Mouse (Mus musculus): Measurements from ENCODE around the gene Cept1.

The Cept1 gene

DNA sequence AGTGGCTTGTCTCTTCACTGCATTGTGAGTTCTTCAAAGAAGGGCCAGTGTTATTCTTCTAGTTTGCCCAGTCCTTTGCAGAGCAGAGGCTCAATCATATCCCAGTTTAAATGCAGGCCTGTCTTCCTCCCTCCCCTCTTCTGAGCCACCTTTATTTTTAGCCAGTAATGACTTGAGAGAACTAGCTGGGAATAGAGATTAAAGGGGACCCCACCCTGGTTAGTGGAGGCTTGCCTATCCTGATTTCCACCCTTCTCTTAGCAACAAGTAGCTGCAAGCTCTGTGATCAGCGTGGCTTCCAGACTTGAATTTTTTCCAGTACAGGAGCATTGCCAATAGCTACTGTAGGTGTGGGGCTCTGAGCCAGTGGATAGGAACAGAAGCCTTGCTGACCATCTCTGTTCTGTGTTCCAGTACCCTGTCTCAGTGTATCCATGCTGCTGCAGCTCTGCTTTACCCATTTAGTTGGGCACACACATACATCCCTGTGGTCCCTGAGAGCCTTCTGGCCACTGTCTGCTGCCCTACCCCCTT lies 53.1 kb downstream of the Cept1 start:
- DNase-seq (ENCODE audit: low read depth, low spot score): no peak

- no peak for DNase-seq (ENCODE audit: low read depth, low spot score)
Observed at GRCm38 (mm10) chr3:106493882-106494281, 53.7 kb downstream of the Cept1 start.

GRCm38 (mm10) chr3:106493202-106493601 lies 54.4 kb downstream of the Cept1 start:
- no peak for DNase-seq (ENCODE audit: low read depth, low spot score)

- no peak for DNase-seq (ENCODE audit: low read depth, low spot score)
Observed at GRCm38 (mm10) chr3:106492723-106493122, 54.9 kb downstream of the Cept1 start.

DNA sequence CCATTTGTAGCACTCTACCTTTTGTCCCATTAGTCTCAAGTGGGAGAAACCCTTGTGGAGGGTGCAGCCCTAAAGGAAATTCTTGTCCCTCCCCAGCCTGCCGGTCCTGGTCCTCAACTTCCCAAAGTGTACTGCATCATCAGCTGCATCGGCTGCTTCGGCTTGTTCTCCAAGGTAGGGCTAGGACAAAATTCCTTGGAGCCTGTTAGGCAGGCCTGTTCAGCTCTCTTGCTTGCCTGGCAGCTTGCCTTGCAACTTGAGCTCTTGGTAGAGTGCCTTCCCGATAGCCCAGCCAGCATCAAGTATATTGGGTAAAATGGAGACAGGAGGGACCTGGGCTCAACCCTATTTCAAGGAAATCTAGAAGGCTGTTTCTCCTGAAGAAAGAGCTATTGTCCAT lies 57.4 kb downstream of the Cept1 start:
- DNase-seq (ENCODE audit: low read depth, low spot score): no peak

- no peak for DNase-seq (ENCODE audit: low read depth, low spot score)
Observed at GRCm38 (mm10) chr3:106487551-106487950, 60.1 kb downstream of the Cept1 start.

DNA sequence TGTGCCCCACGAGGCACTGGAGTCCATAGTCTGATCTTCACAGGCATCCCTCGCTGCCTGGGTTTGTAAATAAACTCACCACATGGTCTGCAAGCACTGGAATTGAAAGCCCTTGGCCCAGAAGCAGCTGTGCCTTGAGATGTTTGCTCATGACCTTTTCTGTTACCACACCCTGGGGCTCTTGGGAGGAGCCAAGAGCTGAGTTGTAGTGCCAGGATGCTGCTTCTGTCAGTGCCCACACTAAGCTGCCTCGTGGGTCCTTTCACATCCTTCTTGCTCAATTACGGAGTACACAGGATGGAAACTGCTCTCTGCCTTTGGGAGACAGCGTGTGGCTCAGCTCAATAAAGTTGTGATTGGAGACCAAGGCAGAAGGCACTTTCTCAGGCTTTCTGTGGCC lies 61.8 kb downstream of the Cept1 start:
- DNase-seq (ENCODE audit: low read depth, low spot score): no peak

- DNase-seq (ENCODE audit: low read depth, low spot score): no peak
Observed at GRCm38 (mm10) chr3:106484861-106485260, 62.7 kb downstream of the Cept1 start.

GRCm38 (mm10) chr3:106483796-106484405 lies 63.7 kb downstream of the Cept1 start:
- peak; percentile 67 for DNase-seq (ENCODE audit: low read depth, low spot score)

- DNase-seq (ENCODE audit: low read depth, low spot score): no peak
Observed at GRCm38 (mm10) chr3:106483297-106483696, 64.3 kb downstream of the Cept1 start.

DNA sequence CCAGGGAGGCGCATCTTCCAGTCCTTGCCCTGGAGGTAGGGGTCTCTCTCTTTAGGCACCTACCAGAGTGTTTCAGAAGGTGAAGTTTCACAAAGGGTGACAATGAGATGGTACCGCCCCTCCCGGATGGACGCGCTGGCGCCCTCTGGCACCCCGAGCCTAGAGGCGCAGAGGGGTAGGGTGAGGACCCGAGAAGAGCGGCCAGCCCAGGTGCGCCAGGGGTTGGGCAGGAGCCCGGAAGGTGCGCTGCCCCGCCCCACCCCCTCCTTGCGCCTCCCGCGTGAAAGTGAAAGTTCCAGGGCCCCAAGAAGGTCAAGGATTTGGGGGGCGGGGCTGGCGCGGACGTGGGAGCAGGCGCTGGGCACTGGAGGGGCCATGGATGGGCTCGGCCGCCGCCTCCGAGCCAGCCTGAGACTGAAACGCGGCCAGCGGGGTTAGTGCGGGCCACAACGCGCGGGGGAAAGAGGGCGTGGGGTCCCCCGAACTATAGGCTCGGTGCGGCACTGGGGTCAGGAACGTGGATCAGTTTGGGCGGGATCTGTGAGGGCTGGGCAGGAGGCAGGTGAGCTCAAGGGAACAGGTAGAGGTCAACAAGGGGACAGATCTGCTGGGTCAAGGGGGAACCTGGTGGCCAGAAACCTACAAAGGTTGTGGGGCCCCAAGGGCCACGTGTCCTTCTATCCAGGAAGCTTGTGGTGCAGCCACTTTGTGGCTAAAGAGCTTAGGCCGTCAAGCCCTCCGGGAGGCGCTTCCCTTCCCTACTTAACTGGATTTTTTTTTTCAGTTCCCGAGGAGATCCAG lies 65.1 kb downstream of the Cept1 start, which contains the start of gene Dennd2d:
Gene Dennd2d (plus strand): TSS at position 125 of the 801 bp plus-strand sequence.
- peak; percentile 86 for DNase-seq (ENCODE audit: low read depth, low spot score)

GRCm38 (mm10) chr3:106476863-106477262 lies 70.7 kb downstream of the Cept1 start:
- no peak for DNase-seq (ENCODE audit: low read depth, low spot score)

GRCm38 (mm10) chr3:106474210-106474609 lies 73.4 kb downstream of the Cept1 start:
- peak; percentile 79 for DNase-seq (ENCODE audit: low read depth, low spot score)

DNA sequence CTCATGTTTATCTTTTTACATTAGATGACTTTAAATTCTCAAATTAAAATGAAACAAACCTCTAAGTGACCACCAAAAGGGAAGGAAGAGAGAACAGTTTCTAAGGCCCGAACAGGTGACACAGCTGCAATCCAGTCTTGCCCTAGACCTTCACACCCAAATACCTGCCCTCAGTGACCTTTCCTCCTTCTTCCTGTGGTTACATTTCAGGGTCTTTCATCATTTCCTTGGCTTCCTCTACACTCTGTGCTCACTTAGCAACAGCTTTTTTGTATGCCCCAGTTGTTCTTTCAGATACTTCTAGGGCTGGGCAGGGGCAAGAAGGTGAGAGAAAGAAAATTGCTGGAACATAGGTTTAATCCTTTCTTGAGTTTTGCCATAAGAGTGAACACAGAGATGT lies 82.9 kb downstream of the Cept1 start:
- DNase-seq (ENCODE audit: low read depth, low spot score): peak; percentile 12

- no peak for DNase-seq (ENCODE audit: low read depth, low spot score)
Observed at GRCm38 (mm10) chr3:106462493-106462892, 85.1 kb downstream of the Cept1 start.

GRCm38 (mm10) chr3:106462059-106462470 lies 85.5 kb downstream of the Cept1 start:
- DNase-seq (ENCODE audit: low read depth, low spot score): no peak

- DNase-seq (ENCODE audit: low read depth, low spot score): no peak
Observed at GRCm38 (mm10) chr3:106457298-106457869, 90.2 kb downstream of the Cept1 start.

DNA sequence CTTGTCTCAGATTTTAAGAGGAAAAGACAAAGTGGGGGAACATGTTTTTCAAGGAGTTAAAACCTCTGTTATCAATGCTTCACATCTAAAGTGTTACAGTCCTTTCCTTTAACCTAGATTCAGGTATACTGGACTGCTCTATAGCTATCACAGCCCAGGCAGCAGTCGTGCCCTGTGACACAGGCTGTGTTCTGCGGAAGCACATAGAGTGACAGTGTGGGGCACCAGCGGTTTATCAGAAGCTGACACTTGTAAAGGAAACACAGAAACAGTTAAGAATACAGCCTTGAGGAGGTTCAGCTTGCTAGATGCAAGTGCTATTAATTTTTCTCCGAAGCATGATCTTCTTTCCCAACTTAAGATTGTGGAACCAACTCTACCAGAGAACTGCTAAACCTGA lies 95.0 kb downstream of the Cept1 start:
- DNase-seq (ENCODE audit: low read depth, low spot score): no peak

Measured in A20 (cell line).